ENCODE assay signal across 7 mouse cellular contexts in the genomic region with DNA sequence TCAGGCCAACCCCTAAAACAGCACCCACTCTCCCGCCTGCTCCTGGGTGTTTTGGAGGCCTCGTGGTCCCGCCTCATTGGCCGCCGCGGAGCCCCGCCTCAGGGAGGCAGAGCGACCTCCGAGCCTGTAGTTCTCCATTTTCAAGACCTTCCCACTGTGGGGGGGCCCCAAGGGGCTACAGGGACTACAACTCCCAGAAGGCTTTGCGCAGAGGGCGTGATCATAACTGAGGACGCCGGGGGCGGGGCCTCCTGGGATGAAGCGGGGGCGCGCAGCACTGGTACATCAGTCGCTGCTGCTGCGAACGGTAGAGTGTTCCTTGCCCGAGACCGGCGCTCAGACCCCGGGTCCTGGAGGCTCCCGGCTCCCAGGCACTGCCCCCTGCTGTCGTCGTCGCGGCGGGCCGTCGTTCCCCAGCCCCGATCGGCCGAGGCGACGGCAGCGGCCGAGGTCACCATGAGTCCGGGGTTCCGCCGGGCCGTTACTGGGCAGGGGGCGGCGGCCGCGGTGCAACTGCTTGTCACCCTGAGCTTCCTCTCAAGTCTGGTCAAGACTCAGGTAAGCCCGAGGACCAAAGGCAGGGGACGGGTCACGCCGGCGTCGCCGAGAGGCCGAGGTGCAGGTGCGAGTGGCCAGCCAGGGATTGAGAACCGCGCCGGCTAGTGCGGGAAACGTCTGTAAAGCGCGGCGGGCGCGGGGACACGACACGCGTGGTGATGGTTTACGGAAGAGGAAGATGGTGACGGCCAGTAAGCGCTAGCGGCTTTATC. TPM values are rescaled to one million over a fixed set of nuclear protein-coding genes. Genes with fewer than 3 reads are reported as not detected.
A peak's percentile ranks its signal among the peaks of the same experiment; 100 is the strongest.
DNase-seq lines count a peak whose midpoint lies in the region; ATAC-seq lines count a peak whose summit lies in the region.

A gene (plus strand): TSS at position 254 of the 770 bp plus-strand sequence.

- no peaks in the 10 kb centered on the region for H3K36me3 ChIP-seq in intestine, embryonic 15.5 days
- H3K36me3 ChIP-seq in midbrain, embryonic 10.5 days = no peaks in the 10 kb centered on the region

- H3K4me1 ChIP-seq in intestine, embryonic 15.5 days (replicated peaks) = 0 out of 2 replicates have a peak, but pooled peaks cover 6% of the 10 kb centered on the region
- H3K4me1 ChIP-seq in midbrain, embryonic 10.5 days = peaks cover 16% of the 10 kb centered on the region

- peak; percentile 96 to 98 for DNase-seq in adrenal gland, adult 18-20 months (ENCODE audit: low spot score in 2 of 2)
- DNase-seq in embryo, embryonic 11 days = peak; percentile 99
- DNase-seq in gastrocnemius, postnatal 25 days = peak; percentile 97
- DNase-seq in left cerebral cortex, postnatal 25 days (ENCODE audit: low spot score in 2 of 2) = peak; percentile 99 to 100
- peak; percentile 97 for DNase-seq in midbrain, embryonic 10.5 days (ENCODE audit: low spot score)
- peak; percentile 99 for DNase-seq in right cerebral cortex, postnatal 4 days

- WGBS in intestine, embryonic 15.5 days = under 1% methylated on average over 73 of the region's 73 CpGs
- under 1% methylated on average over 73 of the region's 73 CpGs for WGBS in midbrain, embryonic 10.5 days

- H3K4me2 ChIP-seq in intestine, embryonic 15.5 days (replicated peaks) = peak within 1 kb of the TSS; percentile 91

- H3K9ac ChIP-seq in intestine, embryonic 15.5 days = peak within 1 kb of the TSS; percentile 75

- ATAC-seq in intestine, embryonic 15.5 days = peak; percentile 99

- no peak within 1 kb of the TSS for H3K27ac ChIP-seq in intestine, embryonic 15.5 days
- peak within 1 kb of the TSS; percentile 79 for H3K27ac ChIP-seq in midbrain, embryonic 10.5 days (replicated peaks)

- no peaks in the 10 kb centered on the region for H3K27me3 ChIP-seq in intestine, embryonic 15.5 days (replicated peaks)
- peaks cover 55% of the 10 kb centered on the region for H3K27me3 ChIP-seq in midbrain, embryonic 10.5 days (ENCODE audit: low read depth, poor library complexity, severe bottlenecking)

- intact Hi-C loops in left cerebral cortex, postnatal 25 days (cut with DNase I) = loop anchor here (5.0 kb wide), 1 partner anchor 104 kb away; a partner anchor contains a TSS

- H3K9me3 ChIP-seq in intestine, embryonic 15.5 days = no peaks in the 10 kb centered on the region
- H3K9me3 ChIP-seq in midbrain, embryonic 10.5 days (replicated peaks) = no peaks in the 10 kb centered on the region

- peak within 1 kb of the TSS; percentile 79 for H3K4me3 ChIP-seq in intestine, embryonic 15.5 days (replicated peaks)
- peak within 1 kb of the TSS; percentile 84 for H3K4me3 ChIP-seq in midbrain, embryonic 10.5 days

RNA-seq across cellular contexts. Expression of the gene that starts here (rescaled TPM):
- 10 to 100 TPM; 14.3 to 17.4 TPM for total RNA-seq in adrenal gland, adult 18-20 months (2021)
- total RNA-seq in gastrocnemius, postnatal 25 days (2021) = 1 to 10 TPM in 1 of 2 experiments, under 1 TPM in 1; 0.92 to 1.3 TPM
- 8.4 and 13.4 TPM in 2 replicates for polyA plus RNA-seq in intestine, embryonic 15.5 days (2015; fragmentation: Nextera tagmentation; extraction: Ambion mirVana)
- total RNA-seq in left cerebral cortex, postnatal 25 days (2021) = 10 to 100 TPM; 15.1 to 17.1 TPM
- polyA plus RNA-seq in midbrain, embryonic 10.5 days (2016; fragmentation: Nextera tagmentation; extraction: Ambion mirVana) = 9.5 and 11.7 TPM in 2 replicates

Comparison
In these comparisons a context has a peak if more than half of its experiments do, and no peak if none do; other contexts are left out.
1. RNA of the gene that starts here (total RNA-seq): 14.3 to 17.4 TPM in adrenal gland, adult 18-20 months and 15.1 to 17.1 TPM in left cerebral cortex, postnatal 25 days; 0.92 to 1.3 TPM in gastrocnemius, postnatal 25 days; every median in the first group is over 4 times any median in the second.
2. Peak in every context shown above with its lines, with median percentiles within 50 percentile points of each other: DNase-seq.